ENCODE assay signal across 23 mouse cellular contexts in the genomic region with DNA sequence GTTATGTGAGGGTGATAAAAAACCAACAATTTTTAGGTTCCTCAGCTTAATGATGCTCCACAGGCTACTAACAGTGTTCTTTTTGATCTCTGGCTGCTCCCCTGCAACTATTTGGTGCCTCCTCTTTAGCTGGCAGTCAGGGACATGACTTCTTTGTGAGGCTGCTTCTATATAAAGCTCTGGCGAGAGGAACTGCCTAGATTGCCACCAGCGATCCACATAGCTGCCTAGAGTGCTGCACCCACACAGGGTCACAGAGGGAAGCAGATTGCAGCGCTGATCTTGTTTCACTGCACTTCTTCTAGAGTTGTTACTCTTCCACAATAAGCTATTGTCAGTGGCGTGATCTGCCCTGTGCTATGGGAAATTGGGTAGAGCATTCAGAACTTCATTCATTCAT. TPM values are rescaled to one million over a fixed set of nuclear protein-coding genes. Genes with fewer than 3 reads are reported as not detected.
DNase-seq lines count a peak whose midpoint lies in the region; ATAC-seq and TF ChIP-seq lines count a peak whose summit lies in the region.
"Had no signal": no experiment of that assay in that cellular context is flagged by ENCODE, and none has a peak within 500 bp of the region (broad histone marks: within the 10 kb centered on the region; RNA-seq: fewer than 3 reads in every experiment).

No protein-coding gene starts in this region.

- no peak for ATAC-seq in heart, embryonic 12.5 days (ENCODE audit: insufficient number of reproducible peaks, low FRiP score)
- no peak for ATAC-seq in heart, embryonic 14.5 days (ENCODE audit: insufficient number of reproducible peaks, insufficient read depth, low FRiP score, low read depth)
- ATAC-seq in erythroid progenitor cell, adult 5-6 weeks (replicated peaks; ENCODE audit: low FRiP score, poor library complexity, severe bottlenecking), result no peak
- ATAC-seq: forebrain, postnatal 0 days; Patski had no signal

- TF ChIP-seq POLR2A in bone marrow macrophage, adult 2 months (IDR thresholded peaks at IDR 0.05; ENCODE audit: borderline replicate concordance, low read depth, low read length), result no peak

- no peak overlapping the region for H3K9ac ChIP-seq in heart, embryonic 12.5 days
- H3K9ac ChIP-seq in heart, embryonic 14.5 days (ENCODE audit: low read length), result no peak overlapping the region
- H3K9ac ChIP-seq: embryonic facial prominence, embryonic 15.5 days; forebrain, postnatal 0 days had no signal

- no peak for TF ChIP-seq CTCF in bone marrow macrophage, adult 2 months (IDR thresholded peaks at IDR 0.05; ENCODE audit: low read depth, low read length)

- no peak overlapping the region for H3K4me2 ChIP-seq in heart, embryonic 12.5 days
- peak overlapping the region; percentile 18; the same call in 1 of the 2 replicates for H3K4me2 ChIP-seq in heart, embryonic 14.5 days (ENCODE audit: low read length)
- H3K4me2 ChIP-seq: embryonic facial prominence, embryonic 15.5 days had no signal

- H3K9me3 ChIP-seq in heart, embryonic 12.5 days (replicated peaks), result no peaks in the 10 kb centered on the region
- H3K9me3 ChIP-seq in heart, embryonic 14.5 days (ENCODE audit: control insufficient read depth, low read length), result no peaks in the 10 kb centered on the region
- H3K9me3 ChIP-seq: embryonic facial prominence, embryonic 15.5 days; forebrain, embryonic 10.5 days had no signal

- H3K27ac ChIP-seq in heart, embryonic 12.5 days (ENCODE audit: poor library complexity, severe bottlenecking), result no peak overlapping the region
- peak overlapping the region; percentile 74 for H3K27ac ChIP-seq in bone marrow macrophage, adult 2 months (ENCODE audit: insufficient read depth, low read depth, low read length)
- H3K27ac ChIP-seq in heart, embryonic 14.5 days (replicated peaks in 1 of 2; ENCODE audit: control insufficient read depth in 1 of 2, insufficient read depth in 1 of 2, low read depth in 2 of 2, low read length in 2 of 2), result peak overlapping the region; percentile 8 to 68; a peak in 1 of 4 replicates
- peak overlapping the region; percentile 22 for H3K27ac ChIP-seq in macrophage
- H3K27ac ChIP-seq: embryonic facial prominence, embryonic 15.5 days; forebrain, embryonic 10.5 days; kidney, postnatal 0 days; layer of hippocampus, adult 2 months had no signal

- peak; percentile 7 for DNase-seq in heart, adult 8-10 months (ENCODE audit: low spot score)
- no peak for DNase-seq in cerebellum, adult 9-11 months
- DNase-seq: adrenal gland, postnatal 10 days; cerebellum, adult 11-12 months; cerebellum, postnatal 25 days; embryo, embryonic 11 days; forebrain, postnatal 0 days; kidney, adult 11 months; liver; lung, adult 2 months; lung, postnatal 36 days; right cerebral cortex, postnatal 14 days; thymus, adult 2 months had no signal

- H3K79me2 ChIP-seq in macrophage (ENCODE audit: inconsistent target), result no peaks in the 10 kb centered on the region

- H3K4me1 ChIP-seq in heart, embryonic 12.5 days (replicated peaks), result no peaks in the 10 kb centered on the region
- H3K4me1 ChIP-seq in bone marrow macrophage, adult 2 months (ENCODE audit: control insufficient read depth, insufficient read depth, low read length), result peaks cover 18% of the 10 kb centered on the region
- H3K4me1 ChIP-seq in heart, embryonic 14.5 days (ENCODE audit: control insufficient read depth in 2 of 2, insufficient read depth in 2 of 2, low read length in 2 of 2), result no peaks in the 10 kb centered on the region
- H3K4me1 ChIP-seq: embryonic facial prominence, embryonic 15.5 days; forebrain, embryonic 10.5 days had no signal

- no peaks in the 10 kb centered on the region for H3K27me3 ChIP-seq in heart, embryonic 12.5 days (replicated peaks)
- H3K27me3 ChIP-seq in heart, embryonic 14.5 days (ENCODE audit: control insufficient read depth, insufficient read depth, low read length), result no peaks in the 10 kb centered on the region

- no peak overlapping the region for H3K4me3 ChIP-seq in heart, embryonic 12.5 days
- H3K4me3 ChIP-seq in bone marrow macrophage, adult 2 months (ENCODE audit: insufficient read depth, low read length), result no peak overlapping the region
- no peak overlapping the region for H3K4me3 ChIP-seq in heart, embryonic 14.5 days (ENCODE audit: control insufficient read depth in 1 of 2, insufficient read depth in 1 of 2, low read depth in 1 of 2, low read length in 2 of 2)
- no peak overlapping the region for H3K4me3 ChIP-seq in macrophage (ENCODE audit: inconsistent target)
- H3K4me3 ChIP-seq: embryonic facial prominence, embryonic 15.5 days; forebrain, embryonic 10.5 days; layer of hippocampus, adult 2 months had no signal

- H3K36me3 ChIP-seq in heart, embryonic 12.5 days, result no peaks in the 10 kb centered on the region
- no peaks in the 10 kb centered on the region for H3K36me3 ChIP-seq in heart, embryonic 14.5 days (ENCODE audit: control insufficient read depth, insufficient read depth, low read length)
- H3K36me3 ChIP-seq in macrophage (ENCODE audit: inconsistent target), result no peaks in the 10 kb centered on the region
- H3K36me3 ChIP-seq: embryonic facial prominence, embryonic 15.5 days; forebrain, embryonic 10.5 days had no signal

- 39% methylated on average over 4 of the region's 4 CpGs for WGBS in heart, embryonic 12.5 days
- 24% methylated on average over 4 of the region's 4 CpGs for WGBS in heart, embryonic 14.5 days
- 43% methylated on average over 4 of the region's 4 CpGs for WGBS in macrophage (ENCODE audit: missing documents)

RNA-seq across cellular contexts. Expression of a gene that starts 20.5 kb away (rescaled TPM):
- 10 to 100 TPM; 56.5 to 70.7 (median 64.1) TPM for total RNA-seq in heart, adult 8-10 months (2022)
- 32.3 and 32.7 TPM in 2 replicates for polyA plus RNA-seq in heart, embryonic 12.5 days (2016; fragmentation: Nextera tagmentation; extraction: Ambion mirVana)
- 96.4 and 98.2 TPM in 2 replicates for polyA plus RNA-seq in bone marrow macrophage, adult 2 months (2012; ENCODE audit: insufficient read depth, insufficient read length, missing spikeins)
- 34.3 and 37.0 TPM in 2 replicates for polyA plus RNA-seq in heart, embryonic 14.5 days (2014; fragmentation: Nextera tagmentation; extraction: Ambion mirVana)
- total RNA-seq in macrophage (2018; cell fraction: chromatin; rRNA removed), result 10 to 100 TPM in 5 of 26 experiments, 1 to 10 TPM in 20, under 1 TPM in 1; 0.84 to 13.3 (median 4.3) TPM
- total RNA-seq in macrophage (2018; cell fraction: cytosol; rRNA removed), result 100 to 1,000 TPM in 2 of 26 experiments, 10 to 100 TPM in 24; 22.8 to 110 (median 54.5) TPM
- total RNA-seq in macrophage (2018; cell fraction: nucleus; rRNA removed), result 100 to 1,000 TPM in 2 of 26 experiments, 10 to 100 TPM in 23, 1 to 10 TPM in 1; 8.9 to 150 (median 46.0) TPM
- polyA plus RNA-seq in macrophage (2018), result 69.1 to 171 TPM (median 128 TPM) in 3 replicates
- 2.9 TPM in 1 of 2 replicates, not detected in the other for total RNA-seq in erythroid progenitor cell, adult 5-6 weeks (2015; ENCODE audit: low replicate concordance)
- 1.7 TPM in 1 of 2 replicates, not detected in the other for total RNA-seq in erythroid progenitor cell, adult 5-6 weeks (2017; ENCODE audit: low replicate concordance)
